Mouse (Mus musculus) cortical plate, adult 2 months (tissue): Measurements from ENCODE around the gene Stambp.
"Not testable (repeated sequence)": the region's sequence is repeated elsewhere in the genome, so short reads cannot be mapped to it uniquely, and the experiment has no call there.

Experiments used
- CTCF ChIP-seq: fragments of 200-500 bp; IDR thresholded peaks from 2 replicates; pipeline ENCODE4 v1.5.1; 2011; ENCODE audit warnings: mild to moderate bottlenecking, control low read depth, low read length; ENCODE audit not compliant: insufficient read depth; ENCODE audit errors: extremely low read depth
- POLR2A ChIP-seq: fragments of 200-500 bp; IDR thresholded peaks from 2 replicates; pipeline ENCODE4 v1.6.1; 2011; ENCODE audit warnings: mild to moderate bottlenecking, low read length, control low read depth; ENCODE audit not compliant: insufficient read depth; ENCODE audit errors: extremely low read depth

DNA sequence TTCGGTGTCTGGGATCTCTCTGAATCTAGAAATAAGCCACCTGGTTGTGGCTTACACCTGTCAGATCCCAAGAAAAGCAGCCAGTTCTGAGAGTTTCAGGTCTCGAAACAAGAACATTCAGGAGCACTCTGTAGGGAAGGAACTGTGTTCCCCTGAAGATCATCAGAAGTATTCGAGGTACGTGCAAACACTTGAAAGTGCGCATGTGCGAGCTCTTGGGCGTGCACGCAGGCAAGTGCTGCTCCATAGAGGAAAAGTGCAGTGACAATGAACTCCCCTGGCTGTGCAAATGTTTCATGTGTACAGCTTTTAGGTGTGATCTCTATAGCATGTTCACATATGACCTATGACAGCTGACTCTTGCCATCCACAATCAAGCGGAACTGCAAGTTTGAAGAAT, 12.8 kb upstream of the Stambp start:
- TF ChIP-seq CTCF, POLR2A: not testable (repeated sequence)
